Mouse (Mus musculus) CH12.LX (cell line): Measurements from ENCODE around the gene Itpk1.

ENCODE experiments used
- CHD2 ChIP-seq: IDR thresholded peaks from 2 replicates; pipeline ENCODE4 v1.6.1; 2011; ENCODE audit warnings: low read length, improper control_type of control experiment
- EP300 ChIP-seq: IDR thresholded peaks from 2 replicates; pipeline ENCODE4 v1.6.1; 2011; ENCODE audit warnings: low read length, improper control_type of control experiment
- KAT2A ChIP-seq: IDR thresholded peaks from 2 replicates; pipeline ENCODE4 v1.6.1; 2012; ENCODE audit warnings: low read length, improper control_type of control experiment, inconsistent platforms; ENCODE audit not compliant: insufficient replicate concordance
- MYC ChIP-seq: IDR thresholded peaks from 2 replicates; pipeline ENCODE4 v1.6.1; 2011; ENCODE audit warnings: low read depth, mild to moderate bottlenecking, improper control_type of control experiment, low read length
- POLR2A ChIP-seq: IDR thresholded peaks from 2 replicates; pipeline ENCODE4 v1.6.1; 2011; ENCODE audit warnings: low read depth, mild to moderate bottlenecking, improper control_type of control experiment, low read length
- RCOR1 ChIP-seq: conservative IDR thresholded peaks from 2 replicates; pipeline ENCODE4 v1.6.1; 2012; ENCODE audit warnings: low read depth, mild to moderate bottlenecking, inconsistent platforms, low read length, improper control_type of control experiment
- SIN3A ChIP-seq: IDR thresholded peaks from 2 replicates; pipeline ENCODE4 v1.6.1; 2012; ENCODE audit warnings: low read length, improper control_type of control experiment, inconsistent platforms
- TBP ChIP-seq: conservative IDR thresholded peaks from 2 replicates; pipeline ENCODE4 v1.6.1; 2011; ENCODE audit warnings: low read depth, low read length, improper control_type of control experiment
- TCF12 ChIP-seq: IDR thresholded peaks from 2 replicates; pipeline ENCODE4 v1.6.1; 2014; ENCODE audit warnings: low read depth, mild to moderate bottlenecking, inconsistent platforms, low read length, improper control_type of control experiment

DNA sequence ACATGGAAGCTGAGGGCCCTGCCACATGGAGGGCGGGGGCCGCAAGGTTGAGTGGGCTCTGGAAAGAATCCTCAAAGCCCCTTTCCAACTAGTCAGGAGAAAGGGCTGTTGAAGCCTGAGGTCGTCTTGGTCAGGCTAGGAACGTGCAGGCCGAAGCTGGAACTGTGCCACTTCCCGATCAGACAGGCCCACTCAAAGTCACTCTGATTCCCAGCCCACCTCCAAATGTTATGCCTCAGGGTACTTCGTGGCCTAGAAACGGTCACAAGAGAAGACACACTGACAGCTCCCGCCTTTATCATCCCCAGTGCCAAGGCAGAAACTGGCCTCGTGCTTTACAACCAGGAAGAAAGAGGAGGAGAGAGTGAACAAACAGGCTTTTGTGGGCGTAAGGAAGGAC lies 122.3 kb downstream of the Itpk1 start:
- TF ChIP-seq MYC (no peak), EP300 (no peak), POLR2A (no peak), RCOR1 (no peak), SIN3A (no peak), KAT2A (no peak), TBP (no peak), CHD2 (no peak), TCF12 (no peak)
